Mouse (Mus musculus) cortical plate, adult 2 months (tissue): ENCODE data around the gene Mia.

Source experiments
- CTCF ChIP-seq: fragments of 200-500 bp; IDR thresholded peaks from 2 replicates; pipeline ENCODE4 v1.5.1; 2011; ENCODE audit warnings: mild to moderate bottlenecking, control low read depth, low read length; ENCODE audit not compliant: insufficient read depth; ENCODE audit errors: extremely low read depth
- POLR2A ChIP-seq: fragments of 200-500 bp; IDR thresholded peaks from 2 replicates; pipeline ENCODE4 v1.6.1; 2011; ENCODE audit warnings: mild to moderate bottlenecking, low read length, control low read depth; ENCODE audit not compliant: insufficient read depth; ENCODE audit errors: extremely low read depth

- no peak for TF ChIP-seq CTCF
- no peak for TF ChIP-seq POLR2A
Measured at GRCm38 (mm10) chr7:27192434-27192833, 11.5 kb upstream of the Mia start.
